Mouse (Mus musculus) R1 (cell line): ENCODE results near the gene Rgcc.

Experiments
- DNase-seq: peaks from one replicate; pipeline ENCODE4 v3.0.0-alpha.2; 2018; ENCODE audit warnings: low read depth, low spot score

Rgcc gene

GRCm38 (mm10) chr14:79300641-79301350, 649 bp downstream of the Rgcc start:
- peak; percentile 20 for DNase-seq

DNA sequence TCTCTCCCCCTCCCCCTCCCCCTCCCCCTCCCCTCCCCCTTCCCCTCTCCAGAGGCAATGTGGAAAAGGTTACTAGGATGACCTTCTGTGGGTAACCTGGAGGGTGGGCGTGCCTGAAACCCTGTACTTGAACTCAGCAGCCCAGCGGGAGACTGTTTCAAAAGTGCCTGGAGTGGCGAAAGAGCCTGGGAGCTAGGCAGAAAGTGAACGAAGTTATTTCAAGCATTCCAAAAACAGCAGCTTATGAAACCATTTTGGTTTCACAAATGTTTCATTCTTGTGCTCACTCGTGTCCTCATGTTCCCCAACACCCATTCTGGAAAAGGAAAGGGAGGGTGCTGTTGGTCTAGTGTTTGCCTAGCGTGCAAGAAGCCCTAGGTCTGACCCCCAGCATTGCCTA, 1.6 kb downstream of the Rgcc start:
- peak; percentile 71 for DNase-seq

GRCm38 (mm10) chr14:79299230-79299629, 2.2 kb downstream of the Rgcc start:
- DNase-seq, result no peak

- DNase-seq, result no peak
These were observed 3.0 kb downstream of the Rgcc start for GRCm38 (mm10) chr14:79298314-79298992.

DNA sequence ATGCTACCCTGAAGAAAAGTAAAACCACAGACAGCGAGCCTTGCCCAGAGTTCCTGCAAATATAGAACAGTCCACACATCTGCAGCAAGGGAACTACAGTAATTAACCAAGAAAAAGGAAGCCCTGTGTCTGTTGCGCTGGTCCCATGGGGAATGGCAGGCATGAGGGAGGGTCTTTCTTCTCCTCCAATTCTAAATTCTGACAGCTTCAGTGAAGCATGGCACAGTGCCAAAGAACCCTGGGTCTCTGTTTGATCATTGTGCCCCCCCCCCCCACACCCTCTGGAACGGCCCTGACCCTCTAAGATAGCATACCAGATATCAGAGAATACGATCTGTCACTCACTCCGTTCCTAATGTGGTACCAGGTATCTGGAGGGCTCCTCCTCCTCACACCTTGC, 4.6 kb downstream of the Rgcc start:
- DNase-seq, result no peak

DNA sequence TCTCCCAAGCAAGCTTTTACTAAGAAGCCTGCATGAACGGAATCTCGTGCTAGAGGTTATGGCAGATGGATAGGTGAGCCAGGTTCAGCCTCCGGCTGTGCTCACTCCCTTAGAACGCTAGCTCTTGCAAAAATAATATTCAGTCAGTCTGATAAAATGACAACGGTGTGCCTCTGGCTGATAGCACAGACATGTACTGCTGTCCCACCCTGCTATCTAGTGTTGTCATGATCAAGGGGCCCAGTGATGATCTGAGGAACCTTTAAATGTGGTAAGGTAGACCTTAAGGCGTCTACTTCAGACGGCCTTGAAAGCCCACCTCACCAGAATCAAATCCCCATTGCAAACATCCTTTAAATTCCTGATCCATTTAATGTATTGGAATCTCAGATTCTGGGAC, 5.2 kb downstream of the Rgcc start:
- no peak for DNase-seq

DNA sequence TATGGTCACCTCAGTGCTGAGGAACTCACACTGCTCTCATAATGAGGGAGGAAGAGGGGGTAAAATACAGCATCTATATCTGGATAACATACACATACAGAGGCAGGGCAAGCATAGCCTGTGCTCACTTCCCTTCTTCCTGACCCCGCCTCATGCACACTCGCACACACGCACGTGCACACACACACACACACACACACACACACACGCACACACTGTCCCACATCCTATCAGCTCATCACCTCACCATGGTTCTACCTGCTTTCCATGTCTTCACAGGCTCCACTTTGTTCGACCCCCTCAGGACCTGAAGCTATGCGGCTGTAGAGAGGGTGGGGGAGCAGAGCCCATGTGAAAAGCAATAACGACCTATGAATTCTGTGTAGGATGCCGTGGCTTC, 5.9 kb downstream of the Rgcc start:
- no peak for DNase-seq

DNA sequence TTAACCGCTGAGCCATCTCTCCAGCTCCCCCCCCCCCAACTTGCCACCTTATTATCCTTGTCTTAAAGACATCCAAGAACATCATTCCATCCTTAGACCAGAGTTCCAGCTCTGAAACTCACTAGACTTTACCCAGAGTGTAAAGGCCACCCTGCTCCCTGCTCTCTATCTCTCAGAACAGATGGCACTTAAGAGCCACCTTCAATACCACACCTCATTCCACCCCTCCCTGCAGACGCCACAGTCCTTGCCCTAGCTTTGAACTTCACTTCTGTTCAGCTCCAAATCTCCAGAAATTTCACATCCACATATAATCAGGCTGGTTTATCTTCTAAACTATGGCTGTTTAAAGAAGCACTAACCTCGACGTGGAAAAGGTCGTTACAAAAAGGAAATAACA, 6.5 kb downstream of the Rgcc start:
- DNase-seq, result no peak

DNA sequence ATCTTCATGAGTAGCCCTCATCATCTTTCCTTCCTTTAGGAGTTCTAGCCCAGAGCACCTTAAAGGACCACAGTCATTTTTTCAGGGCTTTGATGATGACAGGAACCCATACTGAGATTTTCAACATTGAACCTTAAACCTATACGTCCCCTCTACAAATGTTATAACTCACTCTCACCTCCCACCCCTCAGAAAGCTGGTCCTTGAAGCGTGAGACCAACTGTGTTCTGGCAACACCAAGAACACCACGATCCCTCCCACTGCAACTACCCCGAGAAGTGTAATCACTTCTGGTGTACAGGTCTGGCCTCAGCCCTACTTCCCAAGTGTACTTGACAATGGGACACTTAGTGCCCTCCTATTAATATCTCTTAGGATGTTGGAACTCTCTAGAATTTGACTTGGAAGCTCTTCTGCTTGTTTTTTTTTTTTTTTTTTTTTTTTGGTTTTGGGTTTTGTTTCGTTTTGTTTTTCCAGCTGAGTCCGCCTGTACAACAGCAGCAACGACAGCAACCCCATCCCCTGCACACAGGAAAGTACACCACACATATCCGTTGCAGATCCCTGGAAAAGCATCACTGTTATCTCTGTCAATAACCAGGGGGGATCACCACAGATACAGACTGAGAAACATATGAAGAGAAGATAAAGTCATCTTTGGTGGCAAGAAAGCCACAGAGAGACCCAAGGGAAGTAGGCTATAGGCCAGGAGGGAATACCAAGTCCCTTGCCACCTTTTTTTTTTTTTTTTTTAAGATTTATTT, 7.2 kb downstream of the Rgcc start:
- no peak for DNase-seq

- no peak for DNase-seq
These were observed 8.2 kb downstream of the Rgcc start for GRCm38 (mm10) chr14:79293119-79293780.

GRCm38 (mm10) chr14:79291629-79292028, 9.8 kb downstream of the Rgcc start:
- no peak for DNase-seq

DNA sequence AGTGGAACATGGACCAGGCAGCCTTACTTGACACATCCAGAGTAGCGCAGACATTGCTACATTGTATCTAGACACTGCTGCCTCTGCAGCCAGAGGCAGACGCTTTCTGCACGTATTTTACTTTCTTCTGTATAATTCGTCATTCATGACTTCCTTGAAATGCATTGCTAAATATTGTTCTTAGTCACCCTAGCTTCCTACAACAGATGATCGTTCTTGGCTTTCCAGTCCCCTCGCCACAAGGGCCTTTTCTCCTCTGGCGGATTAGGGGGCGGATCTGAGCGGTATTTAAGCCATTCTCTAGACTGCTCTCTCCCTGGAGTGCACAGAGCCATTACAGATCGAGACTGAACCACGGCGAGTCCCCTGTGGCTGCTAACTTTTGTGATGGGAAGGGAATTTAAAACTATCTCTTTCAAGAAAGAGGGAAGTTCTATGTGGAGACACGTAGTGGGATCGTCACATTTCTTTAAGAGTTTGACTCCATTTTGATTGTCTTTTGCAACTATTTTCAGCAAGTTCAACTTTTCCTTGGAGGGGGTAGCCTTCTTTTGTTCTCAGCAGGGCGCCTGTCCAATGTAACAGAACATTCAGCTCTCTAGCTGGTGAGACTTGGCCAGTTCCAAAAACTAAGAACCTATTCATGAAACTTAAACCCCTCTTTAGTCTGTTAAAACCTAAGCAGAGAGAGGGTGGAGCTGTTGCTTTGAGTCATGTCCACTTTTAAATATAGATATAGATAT, 10.6 kb downstream of the Rgcc start:
- no peak for DNase-seq

DNA sequence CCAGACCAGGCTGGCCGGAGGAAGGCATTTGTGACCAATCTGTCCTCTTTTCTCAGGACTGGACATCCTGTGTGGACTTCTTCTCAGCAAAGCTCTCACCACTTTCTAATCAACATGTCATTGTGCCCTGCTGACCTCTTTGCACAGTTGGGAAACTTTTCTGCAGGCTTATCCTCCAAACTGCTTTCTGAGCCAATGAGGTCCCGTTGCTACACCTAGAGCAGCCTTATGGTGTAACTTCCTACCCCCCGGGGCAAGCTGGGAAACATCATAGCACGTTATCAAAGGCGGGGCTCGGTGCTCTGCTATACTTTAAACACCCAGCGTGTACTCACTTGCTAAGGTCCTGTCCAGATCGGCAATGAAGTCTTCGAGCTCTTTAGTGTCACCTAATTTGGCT, 11.5 kb downstream of the Rgcc start:
- DNase-seq, result no peak

- DNase-seq, result peak; percentile 46
These were observed 13.2 kb downstream of the Rgcc start for GRCm38 (mm10) chr14:79288280-79288679.

DNA sequence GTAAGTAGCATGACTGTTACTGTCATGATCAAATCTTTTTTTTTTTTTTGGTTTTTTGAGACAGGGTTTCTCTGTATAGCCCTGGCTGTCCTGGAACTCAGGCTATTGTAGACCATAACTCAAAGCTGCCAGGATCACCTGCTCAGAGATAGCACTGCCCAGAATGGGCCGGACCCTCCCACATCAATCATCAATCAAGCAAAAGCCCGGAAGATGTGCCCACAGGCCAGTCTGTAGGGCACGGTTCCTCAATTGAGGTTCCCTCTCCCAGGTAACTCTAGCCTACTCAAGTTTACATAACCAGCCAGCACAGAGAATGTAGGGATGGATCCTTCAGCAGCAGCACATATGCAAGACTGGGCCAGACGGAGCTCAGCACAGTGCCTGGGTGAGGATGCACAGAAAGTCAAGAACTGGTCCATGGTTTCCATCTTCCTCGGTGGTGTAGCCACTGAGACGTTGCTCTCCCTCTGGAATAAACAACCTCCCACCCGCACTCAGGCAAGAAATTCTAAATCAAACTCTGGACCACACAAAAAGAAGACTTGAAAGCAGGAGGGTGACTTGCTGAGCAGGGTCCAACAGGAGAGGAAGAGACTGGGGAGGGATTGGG, 14.1 kb downstream of the Rgcc start:
- DNase-seq, result no peak

DNA sequence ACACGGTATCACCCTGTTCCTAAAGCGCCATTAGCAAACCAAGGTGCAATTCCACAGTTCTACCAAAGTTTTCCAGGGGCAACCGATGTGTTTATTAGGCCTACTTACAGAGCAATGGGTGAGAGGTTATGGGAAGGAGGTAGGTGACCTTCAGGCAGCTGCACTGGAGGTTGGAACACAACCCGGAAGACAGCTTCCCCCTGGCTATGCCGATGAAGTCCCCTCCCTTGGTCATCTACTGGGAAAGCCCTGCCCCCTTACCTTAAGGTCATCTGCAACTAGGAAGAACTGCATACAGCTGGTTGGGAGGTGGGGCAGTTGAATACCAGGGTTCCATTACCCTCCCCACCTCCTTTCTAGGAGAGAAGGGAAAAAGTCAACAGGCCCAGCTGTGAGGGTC, 15.9 kb downstream of the Rgcc start:
- DNase-seq, result no peak

DNA sequence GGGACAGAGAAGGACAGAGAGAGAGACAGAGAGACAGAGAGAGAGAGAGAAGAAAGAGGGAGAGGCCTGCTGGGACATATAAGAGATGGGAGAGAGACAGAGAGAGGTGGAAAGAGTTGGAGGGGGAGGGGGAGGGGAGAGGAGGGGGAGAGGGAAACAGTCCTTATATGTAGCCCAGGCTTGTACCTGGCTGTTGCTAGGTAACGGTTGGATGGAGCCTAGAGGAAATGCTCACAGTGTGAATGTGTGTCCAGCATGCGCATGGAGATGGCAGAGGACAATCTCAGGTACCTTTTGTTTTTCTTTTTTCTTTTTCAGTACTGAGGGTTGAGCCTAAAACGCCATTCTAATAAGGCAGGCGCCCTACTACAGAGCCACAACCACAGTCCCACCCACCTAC, 16.8 kb downstream of the Rgcc start:
- DNase-seq, result peak; percentile 70

DNA sequence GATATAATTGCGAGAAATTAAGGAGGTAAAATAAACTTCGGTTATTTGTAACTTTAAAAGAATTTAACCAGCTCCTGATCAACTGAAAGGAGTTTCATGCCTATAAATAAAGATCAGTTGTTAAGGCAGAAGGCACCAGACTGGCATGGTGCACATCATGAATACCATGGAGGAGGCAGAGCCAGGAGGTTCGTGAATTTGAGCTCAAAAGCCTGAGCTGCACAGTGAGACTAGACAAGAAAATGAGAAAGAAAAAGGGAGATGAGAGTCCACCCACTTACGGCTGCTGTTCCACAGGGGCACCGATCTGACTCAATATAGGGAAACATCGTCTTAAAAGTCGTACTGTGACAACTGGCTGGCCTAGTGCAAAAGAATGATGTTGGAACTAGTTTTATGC, 17.5 kb downstream of the Rgcc start:
- no peak for DNase-seq

GRCm38 (mm10) chr14:79281894-79282553, 19.4 kb downstream of the Rgcc start:
- DNase-seq, result no peak

DNA sequence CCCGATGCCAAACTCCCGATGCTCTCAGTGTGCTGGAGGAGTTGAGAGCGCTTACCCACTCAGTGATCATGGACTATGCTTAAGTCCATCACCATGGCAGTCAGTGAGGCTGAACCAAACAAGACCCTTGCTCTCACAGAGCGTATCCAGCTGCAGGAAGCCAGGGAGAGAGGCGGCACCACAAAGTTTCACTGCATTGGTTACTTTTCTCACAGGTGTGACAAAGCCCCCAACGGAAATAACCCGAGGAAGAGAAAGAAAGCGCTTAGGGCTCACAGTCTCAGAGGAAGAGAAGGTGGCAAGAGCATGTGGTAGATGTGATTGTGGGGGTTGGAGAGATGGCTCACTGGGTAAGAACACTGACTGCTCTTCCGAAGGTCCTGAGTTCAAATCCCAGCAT, 21.0 kb downstream of the Rgcc start:
- no peak for DNase-seq

- DNase-seq, result no peak
These were observed 22.0 kb downstream of the Rgcc start for GRCm38 (mm10) chr14:79279494-79279893.
